Mouse (Mus musculus) gonadal fat pad, adult 2 months (tissue): Measurements from ENCODE around the gene I830077J02Rik. TPM values are rescaled to one million over a fixed set of nuclear protein-coding genes. Genes with fewer than 3 reads are reported as not detected.
"Not testable (repeated sequence)": the region's sequence is repeated elsewhere in the genome, so short reads cannot be mapped to it uniquely, and the experiment has no call there.

Source experiments
- DNase-seq: peaks from one replicate; pipeline ENCODE4 v3.0.0-alpha.2; 2012; ENCODE audit warnings: low read depth
- polyA plus RNA-seq: library from polyadenylated mRNA; depleted of rRNA; stranded (reverse); fragments of >200 nt; gene quantifications from 2 replicates; pipeline ENCODE4 v1.2.3, GENCODE M21; 2012

I830077J02Rik gene
- polyA plus RNA-seq, 1 experiment, result 0.84 TPM

DNA sequence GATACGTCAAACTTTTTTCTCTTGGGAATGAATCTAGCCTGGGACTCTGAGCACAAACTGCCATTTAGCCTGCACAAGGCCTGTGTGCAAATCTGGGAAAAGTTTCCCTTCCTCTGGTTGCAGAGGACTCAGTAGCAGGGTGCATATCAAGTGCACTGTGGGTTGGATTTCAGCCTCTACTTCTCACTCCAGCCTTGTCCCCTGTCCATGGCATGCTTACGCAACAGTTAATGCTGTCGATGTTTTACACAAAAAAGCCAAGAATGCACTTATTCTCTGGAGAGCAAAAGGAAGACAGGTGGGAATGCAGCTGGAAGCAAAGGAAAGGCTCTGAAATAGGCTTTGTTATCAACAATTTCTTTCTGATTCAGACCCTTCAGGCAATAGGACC is 14.1 kb downstream of the I830077J02Rik start:
- DNase-seq, result no peak

- DNase-seq, result no peak
Observed at GRCm38 (mm10) chr3:105917656-105918354, 14.7 kb downstream of the I830077J02Rik start.

DNA sequence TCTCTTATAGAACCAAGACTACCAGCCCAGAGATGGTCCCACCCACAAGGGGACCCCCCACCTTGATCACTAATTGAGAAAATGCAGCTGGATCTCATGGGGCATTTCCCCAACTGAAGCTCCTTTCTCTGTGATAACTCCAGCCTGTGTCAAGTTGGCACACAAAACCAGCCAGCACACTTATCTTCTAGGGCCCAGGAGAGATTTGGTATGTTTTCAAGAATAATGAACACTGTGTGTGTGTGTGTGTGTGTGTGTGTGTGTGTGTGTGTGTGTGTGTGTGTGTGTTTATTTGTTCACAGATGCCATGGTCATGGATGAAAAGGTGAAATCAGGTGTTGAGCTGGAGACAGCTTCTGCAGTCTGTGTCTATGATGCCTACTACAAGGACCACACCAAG is 16.0 kb downstream of the I830077J02Rik start:
- DNase-seq, result not testable (repeated sequence)

- no peak for DNase-seq
Observed at GRCm38 (mm10) chr3:105915281-105915680, 17.2 kb downstream of the I830077J02Rik start.

DNA sequence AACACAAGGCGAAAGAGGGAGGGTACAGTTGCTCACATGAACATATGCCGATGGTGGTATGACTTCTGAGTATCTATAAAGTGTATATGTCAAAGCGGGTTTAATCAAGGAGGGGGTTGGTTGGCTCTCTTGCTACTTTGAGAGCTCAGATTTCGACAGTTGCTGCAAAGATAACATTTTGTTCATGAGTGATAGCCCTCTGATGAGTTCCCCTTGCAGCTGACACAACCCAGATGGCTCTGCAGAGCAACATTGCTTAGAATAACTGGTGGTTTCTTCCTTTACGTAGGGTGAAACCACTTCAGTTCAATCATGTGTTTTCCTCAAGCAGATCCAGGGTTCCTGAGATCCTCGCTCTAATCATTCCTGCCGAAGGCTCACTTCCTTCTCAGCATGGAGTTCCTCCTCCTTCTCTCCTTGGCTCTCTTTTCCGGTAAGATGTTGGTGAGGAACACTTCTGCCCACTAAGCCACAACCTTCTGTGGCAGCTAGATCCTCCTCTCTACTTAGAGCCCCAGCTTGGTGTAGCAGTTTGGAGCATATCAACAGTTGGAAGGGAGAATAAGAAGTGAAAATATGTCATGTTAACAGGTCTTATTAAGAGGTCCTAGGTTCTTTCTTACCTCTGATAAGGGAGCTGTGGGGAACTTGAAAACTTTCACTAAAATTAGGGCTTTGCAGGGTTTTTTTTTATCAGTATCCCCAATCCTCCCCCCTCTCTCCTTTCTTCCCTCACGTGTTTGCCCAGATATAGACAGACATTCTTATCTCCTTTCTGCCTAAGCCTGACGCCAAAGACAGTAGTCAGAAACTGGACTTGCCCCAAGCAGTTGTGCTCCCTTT is 18.4 kb downstream of the I830077J02Rik start:
- no peak for DNase-seq

- no peak for DNase-seq
Observed at GRCm38 (mm10) chr3:105912097-105912880, 20.2 kb downstream of the I830077J02Rik start.

- no peak for DNase-seq
Observed at GRCm38 (mm10) chr3:105910519-105911190, 21.8 kb downstream of the I830077J02Rik start.

DNA sequence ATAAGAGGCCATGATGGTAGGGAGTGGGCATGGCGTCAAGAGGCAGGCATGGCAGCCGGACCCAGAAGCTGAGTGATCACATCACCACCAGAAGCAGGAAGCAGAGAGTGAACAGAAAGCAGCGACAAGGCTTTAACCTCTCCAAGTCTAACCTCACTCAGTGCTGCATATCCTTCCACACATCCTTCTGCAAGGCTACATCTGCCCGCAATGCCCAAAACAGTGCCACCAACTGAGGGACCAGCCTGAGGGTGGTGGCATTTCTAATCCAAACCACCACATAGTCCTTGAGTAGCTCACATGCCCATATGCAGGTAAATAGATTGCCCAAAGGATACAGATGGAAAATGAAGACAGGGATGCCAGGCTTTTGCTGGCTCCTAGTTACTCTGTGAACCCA is 23.5 kb downstream of the I830077J02Rik start:
- DNase-seq, result no peak

GRCm38 (mm10) chr3:105907956-105908655 is 24.4 kb downstream of the I830077J02Rik start:
- DNase-seq, result no peak

DNA sequence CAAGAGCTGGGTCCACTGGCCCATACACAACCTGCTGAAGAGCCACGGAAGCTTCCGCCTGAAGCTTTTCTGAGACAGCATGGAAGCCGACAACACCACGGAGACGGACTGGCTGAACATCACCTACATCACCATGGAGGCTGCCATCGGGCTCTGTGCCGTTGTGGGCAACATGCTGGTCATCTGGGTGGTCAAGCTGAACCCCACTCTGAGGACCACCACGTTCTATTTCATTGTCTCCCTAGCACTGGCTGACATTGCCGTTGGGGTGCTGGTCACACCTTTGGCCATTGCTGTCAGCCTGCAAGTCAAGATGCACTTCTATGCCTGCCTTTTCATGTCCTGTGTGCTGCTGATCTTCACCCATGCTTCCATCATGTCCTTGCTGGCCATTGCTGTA is 27.7 kb downstream of the I830077J02Rik start:
- DNase-seq, result no peak

- DNase-seq, result no peak
Observed at GRCm38 (mm10) chr3:105904213-105904612, 28.3 kb downstream of the I830077J02Rik start.

- DNase-seq, result no peak
Observed at GRCm38 (mm10) chr3:105901468-105901867, 31.0 kb downstream of the I830077J02Rik start.

- no peak for DNase-seq
Observed at GRCm38 (mm10) chr3:105900716-105901115, 31.7 kb downstream of the I830077J02Rik start.

DNA sequence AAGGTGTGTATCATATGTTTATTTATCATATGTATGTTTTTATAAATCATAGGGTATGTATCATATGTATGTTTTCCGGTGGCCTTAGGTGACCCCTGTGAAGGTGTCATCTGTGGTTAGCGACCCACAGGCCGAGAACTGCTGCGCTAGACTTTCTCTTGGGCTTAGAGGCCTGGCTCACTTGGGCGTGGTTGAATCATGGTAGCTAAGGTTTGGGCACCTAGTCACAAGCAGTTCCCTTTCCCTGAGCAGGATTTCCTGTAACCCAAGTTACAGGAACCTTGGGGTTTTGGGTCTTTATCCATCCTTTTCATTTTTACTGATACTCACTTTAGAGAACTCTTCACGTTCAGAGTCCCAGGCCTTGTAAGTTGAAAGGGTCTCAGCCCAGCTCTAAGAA is 32.2 kb downstream of the I830077J02Rik start:
- no peak for DNase-seq

- no peak for DNase-seq
Observed at GRCm38 (mm10) chr3:105899394-105900147, 32.9 kb downstream of the I830077J02Rik start.

GRCm38 (mm10) chr3:105898861-105899260 is 33.6 kb downstream of the I830077J02Rik start:
- no peak for DNase-seq

GRCm38 (mm10) chr3:105898325-105898724 is 34.1 kb downstream of the I830077J02Rik start:
- DNase-seq, result no peak

GRCm38 (mm10) chr3:105896811-105897210 is 35.7 kb downstream of the I830077J02Rik start:
- no peak for DNase-seq

DNA sequence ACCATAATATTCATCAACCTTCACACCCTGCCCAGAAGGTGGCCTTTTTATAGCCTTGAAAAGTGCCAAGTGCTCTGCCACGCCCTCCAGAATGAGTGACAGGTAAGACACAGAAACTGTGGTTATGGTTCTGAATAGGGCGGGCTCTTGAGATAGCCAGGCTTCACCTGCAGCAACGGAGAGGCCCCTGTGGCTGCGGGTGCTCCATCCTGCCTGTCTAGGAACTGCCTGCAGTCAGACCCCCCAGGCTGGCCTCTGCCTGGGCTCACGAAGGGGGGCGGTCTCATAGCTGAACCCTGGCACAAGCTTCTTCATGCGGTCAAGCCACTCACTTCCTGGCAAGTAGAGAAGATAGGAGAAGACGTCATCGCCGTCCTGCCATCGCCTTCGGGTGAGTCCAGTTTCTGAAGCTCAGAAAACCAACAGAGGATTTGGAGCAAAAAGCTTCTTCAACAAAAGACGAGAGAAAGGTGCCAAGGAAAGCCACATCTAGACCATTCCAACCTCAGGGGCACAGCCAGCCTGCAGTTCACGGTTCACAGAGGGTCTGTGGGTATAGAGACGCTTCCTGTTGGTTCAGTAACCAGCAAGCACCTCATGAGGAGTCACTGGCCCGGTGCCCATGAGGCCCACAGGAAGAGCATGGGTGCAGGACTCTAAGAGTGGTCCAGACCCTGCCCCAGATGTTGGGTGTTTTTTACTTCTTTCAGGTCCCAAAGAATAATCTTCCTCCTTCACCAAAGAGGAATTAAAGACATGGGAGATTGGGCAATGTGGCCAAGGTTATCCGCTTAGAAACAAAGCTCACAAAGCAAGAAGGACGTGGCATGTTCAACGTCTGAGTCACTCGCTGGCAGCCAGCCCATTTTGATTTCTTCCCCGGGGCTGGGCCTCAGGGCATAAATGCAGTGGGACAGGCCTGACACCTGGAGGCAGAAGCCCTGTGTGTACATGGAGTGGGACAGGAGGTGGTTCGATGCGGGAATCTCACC is 37.6 kb downstream of the I830077J02Rik start:
- no peak for DNase-seq
